ENCODE assay signal across 11 mouse cellular contexts in genomic region chr7:91442447-91443376, GRCm38 (mm10).
DNase-seq lines count a peak whose midpoint lies in the region; ATAC-seq and TF ChIP-seq lines count a peak whose summit lies in the region.
"Had no signal": no experiment of that assay in that cellular context is flagged by ENCODE, and none has a peak within 500 bp of the region (broad histone marks: within the 10 kb centered on the region; RNA-seq: fewer than 3 reads in every experiment).

No protein-coding gene starts in this region.

- no peaks in the 10 kb centered on the region for H3K27me3 ChIP-seq in hindbrain, embryonic 14.5 days (ENCODE audit: control insufficient read depth, insufficient read depth, low read length)
- H3K27me3 ChIP-seq in neural tube, embryonic 13.5 days: no peaks in the 10 kb centered on the region
- H3K27me3 ChIP-seq: embryonic facial prominence, embryonic 15.5 days; limb, embryonic 13.5 days had no signal

- no peaks in the 10 kb centered on the region for H3K9me3 ChIP-seq in hindbrain, embryonic 14.5 days (ENCODE audit: control insufficient read depth, low read length)
- H3K9me3 ChIP-seq in neural tube, embryonic 13.5 days: no peaks in the 10 kb centered on the region
- H3K9me3 ChIP-seq: embryonic facial prominence, embryonic 15.5 days; limb, embryonic 13.5 days had no signal

- peak overlapping the region; percentile 11 for H3K4me2 ChIP-seq in hindbrain, embryonic 14.5 days (replicated peaks)
- 0 out of 2 replicates have a peak overlapping the region, but pooled peaks have one; percentile 9 for H3K4me2 ChIP-seq in neural tube, embryonic 13.5 days
- H3K4me2 ChIP-seq: embryonic facial prominence, embryonic 15.5 days; limb, embryonic 13.5 days had no signal

- no peaks in the 10 kb centered on the region for H3K36me3 ChIP-seq in hindbrain, embryonic 14.5 days (replicated peaks; ENCODE audit: control insufficient read depth, insufficient read depth)
- no peaks in the 10 kb centered on the region for H3K36me3 ChIP-seq in neural tube, embryonic 13.5 days
- H3K36me3 ChIP-seq: embryonic facial prominence, embryonic 15.5 days; limb, embryonic 13.5 days had no signal

- no peak for TF ChIP-seq POLR2A in brain, embryonic 14.5 days (IDR thresholded peaks at IDR 0.05; ENCODE audit: borderline replicate concordance, extremely low read depth, insufficient read depth, insufficient read length, poor library complexity, severe bottlenecking)

- peak; percentile 3 for DNase-seq in ES-CJ7 (ENCODE audit: low read depth, low spot score)
- peak; percentile 95 for DNase-seq in brain, embryonic 14.5 days (ENCODE audit: low read depth)
- DNase-seq in hindbrain, embryonic 14.5 days (ENCODE audit: low spot score): peak; percentile 53
- no peak for DNase-seq in adrenal gland, adult 2 months
- no peak for DNase-seq in adrenal gland, postnatal 36 days
- DNase-seq: kidney, adult 2 months; lung, postnatal 4 days had no signal

- H3K4me1 ChIP-seq in hindbrain, embryonic 14.5 days (replicated peaks; ENCODE audit: control insufficient read depth, insufficient read depth, low read length): peaks cover 8% of the 10 kb centered on the region; the same call in 1 of the 2 replicates
- peaks cover 18% of the 10 kb centered on the region for H3K4me1 ChIP-seq in neural tube, embryonic 13.5 days (replicated peaks)
- H3K4me1 ChIP-seq: embryonic facial prominence, embryonic 15.5 days; limb, embryonic 13.5 days had no signal

- 50% methylated on average over 11 of the region's 11 CpGs for WGBS in hindbrain, embryonic 14.5 days
- WGBS in neural tube, embryonic 13.5 days: 53% methylated on average over 11 of the region's 11 CpGs

- H3K27ac ChIP-seq in hindbrain, embryonic 14.5 days: peak overlapping the region; percentile 74
- peak overlapping the region; percentile 74 for H3K27ac ChIP-seq in neural tube, embryonic 13.5 days (replicated peaks)
- H3K27ac ChIP-seq: embryonic facial prominence, embryonic 15.5 days; limb, embryonic 13.5 days had no signal

- no peak overlapping the region for H3K4me3 ChIP-seq in hindbrain, embryonic 14.5 days (replicated peaks; ENCODE audit: low read length)
- H3K4me3 ChIP-seq in neural tube, embryonic 13.5 days: no peak overlapping the region
- H3K4me3 ChIP-seq: embryonic facial prominence, embryonic 15.5 days; limb, embryonic 13.5 days had no signal

- ATAC-seq in hindbrain, embryonic 14.5 days (ENCODE audit: low FRiP score): peak; percentile 74
- peak; percentile 86 for ATAC-seq in neural tube, embryonic 13.5 days (ENCODE audit: low read depth)
- no peak for ATAC-seq in cerebellum, adult (ENCODE audit: insufficient number of reproducible peaks, low FRiP score, low TSS enrichment)

- H3K9ac ChIP-seq in hindbrain, embryonic 14.5 days: 0 out of 2 replicates have a peak overlapping the region, but pooled peaks have one; percentile 5
- 0 out of 2 replicates have a peak overlapping the region, but pooled peaks have one; percentile 3 for H3K9ac ChIP-seq in neural tube, embryonic 13.5 days
- H3K9ac ChIP-seq: embryonic facial prominence, embryonic 15.5 days; limb, embryonic 13.5 days had no signal

- TF ChIP-seq CTCF in brain, embryonic 14.5 days (IDR thresholded peaks at IDR 0.05; ENCODE audit: borderline replicate concordance, extremely low read depth, insufficient read depth, insufficient read length): no peak

Comparison
In these comparisons a context has a peak if more than half of its experiments do, and no peak if none do; other contexts are left out.
1. DNase-seq: peak in ES-CJ7 (single experiment), brain, embryonic 14.5 days (single experiment) and hindbrain, embryonic 14.5 days (single experiment); none in adrenal gland, adult 2 months (single experiment) and adrenal gland, postnatal 36 days (0 of 2).